Mouse (Mus musculus): ENCODE data around the gene Trmt112. TPM values are rescaled to one million over a fixed set of nuclear protein-coding genes. Genes with fewer than 3 reads are reported as not detected.

The Trmt112 gene
- polyA plus RNA-seq (2015; fragmentation: Illumina TruSeq; extraction: RNeasy Lipid Tissue Mini Kit (QIAGEN cat#74804); ENCODE audit: insufficient read depth, low replicate concordance) = 76.0 TPM

GRCm38 (mm10) chr19:6909507-6910289, at the start of gene Trmt112, which contains the start of gene Prdx5:
Gene Trmt112, plus strand, starts transcription at chr19:6909698.
Gene Prdx5, minus strand, starts transcription at chr19:6910106.

DNA sequence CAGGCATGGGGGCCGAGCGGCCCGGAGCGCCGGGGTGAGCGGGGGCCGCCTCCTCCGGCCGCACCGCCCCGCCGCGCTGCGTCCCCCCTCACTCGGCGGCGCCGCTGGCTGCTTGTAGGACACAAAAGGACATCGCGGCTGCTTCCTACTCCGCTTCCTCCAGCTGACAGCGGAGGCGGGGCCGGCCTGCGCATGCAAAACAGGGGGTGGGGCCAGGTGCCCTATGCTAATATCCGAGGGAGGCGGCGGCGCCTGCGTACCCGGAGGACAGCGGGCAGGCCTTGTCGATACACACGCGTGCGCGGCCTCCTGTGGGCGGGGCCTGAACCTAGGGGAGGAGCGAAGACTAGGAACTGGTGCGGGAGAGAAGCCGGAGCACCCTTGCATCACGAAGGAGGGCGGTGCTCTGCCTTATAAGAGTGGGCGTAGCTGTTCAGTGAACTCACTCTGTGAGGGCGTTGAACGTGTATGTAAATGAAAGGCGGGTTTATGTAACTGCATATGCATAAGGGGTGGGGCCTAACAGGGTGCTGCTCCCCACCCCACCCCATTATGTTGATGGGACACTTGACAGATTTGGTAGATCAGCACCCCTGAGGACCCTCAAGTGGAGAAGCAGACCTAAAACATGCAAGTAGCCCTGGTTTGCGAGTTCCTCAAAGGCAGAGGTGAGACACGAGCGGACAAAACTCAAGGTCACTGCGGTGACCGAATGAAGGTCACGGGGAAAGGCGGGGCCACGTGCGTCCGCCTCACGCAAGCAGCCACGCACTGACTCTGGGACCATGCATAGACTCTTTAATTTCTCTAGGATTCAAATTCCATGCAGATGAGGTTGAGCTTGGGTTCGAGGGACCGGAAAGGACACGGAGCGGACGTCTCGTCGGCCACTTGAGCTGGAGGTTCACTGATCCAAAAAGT, 12.4 kb downstream of the Trmt112 start, which contains the start of gene Esrra:
Gene Esrra (minus strand): TSS at position 167 of the 921 bp plus-strand sequence.

GRCm38 (mm10) chr19:6925307-6925573, 15.7 kb downstream of the Trmt112 start, which contains the start of gene Catsperz:
Gene Catsperz, minus strand, starts transcription at chr19:6925380.

DNA sequence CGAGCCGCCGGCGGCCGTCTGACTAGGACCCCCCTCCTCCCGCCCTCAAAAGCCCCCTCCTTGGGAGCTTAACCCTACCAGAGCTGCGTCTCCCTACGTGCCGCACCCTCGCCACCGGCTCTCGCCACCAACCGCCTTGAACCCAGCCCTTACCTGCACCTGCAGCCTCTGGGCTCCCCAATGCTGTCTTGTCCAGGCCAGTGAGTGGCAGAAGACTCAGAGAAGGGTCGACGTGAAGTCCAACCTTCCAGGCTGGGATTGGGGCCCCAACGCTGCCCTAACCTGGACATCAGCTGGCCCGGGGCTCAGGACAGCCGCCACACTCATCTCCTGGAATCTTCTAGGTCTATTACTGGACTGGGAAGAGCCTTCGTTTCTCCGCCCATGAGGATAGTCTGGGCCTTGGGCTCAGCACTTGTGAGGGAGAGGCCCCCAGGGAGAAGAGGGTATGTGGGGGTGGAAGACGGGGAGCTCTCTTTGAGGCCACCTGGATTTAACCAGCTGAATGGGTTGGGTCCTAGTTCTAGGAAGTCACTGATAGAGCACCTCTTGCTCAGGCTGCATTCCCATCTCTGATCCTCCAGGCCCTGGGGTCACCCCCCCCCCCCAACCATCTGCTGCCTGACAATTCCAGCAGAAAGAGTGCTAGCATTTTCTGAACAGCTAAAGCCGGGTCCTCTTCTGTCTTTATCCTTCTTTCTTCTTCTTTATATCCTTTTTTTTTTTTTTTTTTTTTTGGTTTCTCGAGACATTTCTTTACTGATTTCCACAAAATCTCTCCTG, 24.9 kb downstream of the Trmt112 start, which contains the start of gene Kcnk4:
Gene Kcnk4 (minus strand): TSS at position 321 of the 783 bp plus-strand sequence.

GRCm38 (mm10) chr19:6941372-6942248, 32.1 kb downstream of the Trmt112 start, which contains the start of gene Bad:
Gene Bad, plus strand, starts transcription at chr19:6941861.

DNA sequence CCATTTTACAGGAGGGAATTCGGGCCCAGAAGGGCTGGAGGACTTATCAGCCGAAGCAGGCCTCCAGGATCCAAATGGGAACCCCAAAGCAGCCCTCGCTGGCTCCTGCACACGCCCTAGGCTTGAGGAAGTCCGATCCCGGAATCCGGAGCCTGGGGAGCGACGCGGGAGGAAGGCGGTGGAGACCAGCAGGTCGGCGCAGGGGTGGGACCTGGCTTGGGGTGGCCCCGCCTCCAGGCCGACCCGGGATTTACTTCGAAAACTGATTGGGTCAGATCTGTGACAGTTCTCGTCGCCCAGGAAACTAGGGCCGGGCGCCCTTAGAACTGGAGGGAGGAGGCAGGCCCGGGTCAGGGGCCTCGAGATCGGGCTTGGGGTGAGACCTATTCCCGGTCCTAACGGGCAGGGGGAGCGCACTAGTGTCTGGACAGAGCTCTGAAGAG, 32.8 kb downstream of the Trmt112 start, which contains the start of gene Gpr137:
Gene Gpr137 (minus strand): TSS at position 232 of the 443 bp plus-strand sequence.

Other genes with a start within 250 kb of the Trmt112 start
- gene Rps6ka4, start 69.1 kb upstream of the Trmt112 start, polyA plus RNA-seq (2015; fragmentation: Illumina TruSeq; extraction: RNeasy Lipid Tissue Mini Kit (QIAGEN cat#74804); ENCODE audit: insufficient read depth, low replicate concordance) = 12.8 TPM
- gene Ccdc88b, start 51.5 kb upstream of the Trmt112 start, polyA plus RNA-seq (2015; fragmentation: Illumina TruSeq; extraction: RNeasy Lipid Tissue Mini Kit (QIAGEN cat#74804); ENCODE audit: insufficient read depth, low replicate concordance) = 11.3 TPM
- 62.4 TPM for gene Prdx5, start 408 bp downstream of the Trmt112 start, polyA plus RNA-seq (2015; fragmentation: Illumina TruSeq; extraction: RNeasy Lipid Tissue Mini Kit (QIAGEN cat#74804); ENCODE audit: insufficient read depth, low replicate concordance)
- gene Esrra, start 12.1 kb downstream of the Trmt112 start, polyA plus RNA-seq (2015; fragmentation: Illumina TruSeq; extraction: RNeasy Lipid Tissue Mini Kit (QIAGEN cat#74804); ENCODE audit: insufficient read depth, low replicate concordance) = 19.1 TPM
- gene Catsperz, start 15.7 kb downstream of the Trmt112 start, polyA plus RNA-seq (2015; fragmentation: Illumina TruSeq; extraction: RNeasy Lipid Tissue Mini Kit (QIAGEN cat#74804); ENCODE audit: insufficient read depth, low replicate concordance) = not detected
- not detected for gene Kcnk4, start 24.8 kb downstream of the Trmt112 start, polyA plus RNA-seq (2015; fragmentation: Illumina TruSeq; extraction: RNeasy Lipid Tissue Mini Kit (QIAGEN cat#74804); ENCODE audit: insufficient read depth, low replicate concordance)
- gene Bad, start 32.2 kb downstream of the Trmt112 start, polyA plus RNA-seq (2015; fragmentation: Illumina TruSeq; extraction: RNeasy Lipid Tissue Mini Kit (QIAGEN cat#74804); ENCODE audit: insufficient read depth, low replicate concordance) = 7.4 TPM
- gene Gpr137, start 32.8 kb downstream of the Trmt112 start, polyA plus RNA-seq (2015; fragmentation: Illumina TruSeq; extraction: RNeasy Lipid Tissue Mini Kit (QIAGEN cat#74804); ENCODE audit: insufficient read depth, low replicate concordance) = 10.0 TPM
- 35.7 TPM for gene Ppp1r14b, start 65.3 kb downstream of the Trmt112 start, polyA plus RNA-seq (2015; fragmentation: Illumina TruSeq; extraction: RNeasy Lipid Tissue Mini Kit (QIAGEN cat#74804); ENCODE audit: insufficient read depth, low replicate concordance)
- gene Plcb3, start 66.8 kb downstream of the Trmt112 start, polyA plus RNA-seq (2015; fragmentation: Illumina TruSeq; extraction: RNeasy Lipid Tissue Mini Kit (QIAGEN cat#74804); ENCODE audit: insufficient read depth, low replicate concordance) = 12.9 TPM
- 45.8 TPM for gene Fkbp2, start 70.8 kb downstream of the Trmt112 start, polyA plus RNA-seq (2015; fragmentation: Illumina TruSeq; extraction: RNeasy Lipid Tissue Mini Kit (QIAGEN cat#74804); ENCODE audit: insufficient read depth, low replicate concordance)
- 8.9 TPM for gene Vegfb, start 78.0 kb downstream of the Trmt112 start, polyA plus RNA-seq (2015; fragmentation: Illumina TruSeq; extraction: RNeasy Lipid Tissue Mini Kit (QIAGEN cat#74804); ENCODE audit: insufficient read depth, low replicate concordance)
- 12.2 TPM for gene Dnajc4, start 82.9 kb downstream of the Trmt112 start, polyA plus RNA-seq (2015; fragmentation: Illumina TruSeq; extraction: RNeasy Lipid Tissue Mini Kit (QIAGEN cat#74804); ENCODE audit: insufficient read depth, low replicate concordance)
- 3.8 TPM for gene Nudt22, start 86.4 kb downstream of the Trmt112 start, polyA plus RNA-seq (2015; fragmentation: Illumina TruSeq; extraction: RNeasy Lipid Tissue Mini Kit (QIAGEN cat#74804); ENCODE audit: insufficient read depth, low replicate concordance)
- 2.5 TPM for gene Trpt1, start 86.4 kb downstream of the Trmt112 start, polyA plus RNA-seq (2015; fragmentation: Illumina TruSeq; extraction: RNeasy Lipid Tissue Mini Kit (QIAGEN cat#74804); ENCODE audit: insufficient read depth, low replicate concordance)
- gene Fermt3, start 109.8 kb downstream of the Trmt112 start, polyA plus RNA-seq (2015; fragmentation: Illumina TruSeq; extraction: RNeasy Lipid Tissue Mini Kit (QIAGEN cat#74804); ENCODE audit: insufficient read depth, low replicate concordance) = 51.2 TPM
- gene Stip1, start 130.3 kb downstream of the Trmt112 start, polyA plus RNA-seq (2015; fragmentation: Illumina TruSeq; extraction: RNeasy Lipid Tissue Mini Kit (QIAGEN cat#74804); ENCODE audit: insufficient read depth, low replicate concordance) = 129 TPM
- 3.1 TPM for gene Macrod1, start 147.1 kb downstream of the Trmt112 start, polyA plus RNA-seq (2015; fragmentation: Illumina TruSeq; extraction: RNeasy Lipid Tissue Mini Kit (QIAGEN cat#74804); ENCODE audit: insufficient read depth, low replicate concordance)
- gene Flrt1, start 196.0 kb downstream of the Trmt112 start, polyA plus RNA-seq (2015; fragmentation: Illumina TruSeq; extraction: RNeasy Lipid Tissue Mini Kit (QIAGEN cat#74804); ENCODE audit: insufficient read depth, low replicate concordance) = 0.04 TPM